8 mouse cellular contexts compared by ENCODE assay signal in genomic region chr13:54323307-54324165, GRCm38 (mm10). TPM values are rescaled to one million over a fixed set of nuclear protein-coding genes. Genes with fewer than 3 reads are reported as not detected.
DNase-seq lines count a peak whose midpoint lies in the region; ATAC-seq and TF ChIP-seq lines count a peak whose summit lies in the region.
"Had no signal": no experiment of that assay in that cellular context is flagged by ENCODE, and none has a peak within 500 bp of the region (broad histone marks: within the 10 kb centered on the region; RNA-seq: fewer than 3 reads in every experiment).

No protein-coding gene starts in this region.

- no peak overlapping the region for H3K4me2 ChIP-seq in liver, embryonic 16.5 days (ENCODE audit: low read depth, low read length)
- no peak overlapping the region for H3K4me2 ChIP-seq in liver, embryonic 11.5 days
- no peak overlapping the region for H3K4me2 ChIP-seq in forebrain, embryonic 16.5 days (ENCODE audit: low read length)
- H3K4me2 ChIP-seq in midbrain, embryonic 14.5 days (ENCODE audit: low read length): no peak overlapping the region
- H3K4me2 ChIP-seq in intestine, postnatal 0 days (replicated peaks; ENCODE audit: low read depth): no peak overlapping the region
- H3K4me2 ChIP-seq: limb, embryonic 13.5 days had no signal

- no peaks in the 10 kb centered on the region for H3K36me3 ChIP-seq in liver, embryonic 16.5 days (ENCODE audit: control insufficient read depth, insufficient read depth)
- H3K36me3 ChIP-seq in liver, embryonic 11.5 days (ENCODE audit: control insufficient read depth, insufficient read depth, low read length): no peaks in the 10 kb centered on the region
- H3K36me3 ChIP-seq in forebrain, embryonic 16.5 days (ENCODE audit: control insufficient read depth, insufficient read depth): no peaks in the 10 kb centered on the region
- H3K36me3 ChIP-seq in midbrain, embryonic 14.5 days (ENCODE audit: control insufficient read depth, insufficient read depth, low read length): no peaks in the 10 kb centered on the region
- H3K36me3 ChIP-seq in intestine, postnatal 0 days (ENCODE audit: control insufficient read depth, insufficient read depth): no peaks in the 10 kb centered on the region
- H3K36me3 ChIP-seq: limb, embryonic 13.5 days had no signal

- H3K4me1 ChIP-seq in liver, embryonic 16.5 days (ENCODE audit: control insufficient read depth, low read depth, low read length): no peaks in the 10 kb centered on the region
- H3K4me1 ChIP-seq in liver, embryonic 11.5 days (replicated peaks; ENCODE audit: control insufficient read depth, insufficient read depth, low read length): 0 out of 2 replicates have a peak, but pooled peaks cover 3% of the 10 kb centered on the region
- H3K4me1 ChIP-seq in forebrain, embryonic 16.5 days (replicated peaks; ENCODE audit: control insufficient read depth, insufficient read depth, low read length): peaks cover 50% of the 10 kb centered on the region
- peaks cover 50% of the 10 kb centered on the region for H3K4me1 ChIP-seq in midbrain, embryonic 14.5 days (ENCODE audit: control insufficient read depth, insufficient read depth, low read length)
- H3K4me1 ChIP-seq in intestine, postnatal 0 days (replicated peaks; ENCODE audit: control insufficient read depth, insufficient read depth, low read length): no peaks in the 10 kb centered on the region

- H3K27ac ChIP-seq in liver, embryonic 16.5 days (ENCODE audit: low read length): no peak overlapping the region
- H3K27ac ChIP-seq in liver, embryonic 11.5 days (ENCODE audit: low read depth, low read length): no peak overlapping the region
- peak overlapping the region; percentile 79 for H3K27ac ChIP-seq in forebrain, embryonic 16.5 days (ENCODE audit: low read length)
- H3K27ac ChIP-seq in midbrain, embryonic 14.5 days (replicated peaks; ENCODE audit: low read depth, low read length): peak overlapping the region; percentile 70
- H3K27ac ChIP-seq in intestine, postnatal 0 days (ENCODE audit: low read depth, low read length): no peak overlapping the region
- H3K27ac ChIP-seq: limb, embryonic 13.5 days had no signal

- no peaks in the 10 kb centered on the region for H3K27me3 ChIP-seq in liver, embryonic 16.5 days (ENCODE audit: control insufficient read depth, insufficient read depth, low read depth, low read length)
- H3K27me3 ChIP-seq in liver, embryonic 11.5 days (replicated peaks; ENCODE audit: control insufficient read depth, insufficient read depth, low read length): no peaks in the 10 kb centered on the region
- no peaks in the 10 kb centered on the region for H3K27me3 ChIP-seq in forebrain, embryonic 16.5 days (replicated peaks; ENCODE audit: control insufficient read depth, insufficient read depth, low read length)
- no peaks in the 10 kb centered on the region for H3K27me3 ChIP-seq in midbrain, embryonic 14.5 days (ENCODE audit: control insufficient read depth, insufficient read depth, low read length)
- no peaks in the 10 kb centered on the region for H3K27me3 ChIP-seq in intestine, postnatal 0 days (replicated peaks; ENCODE audit: control insufficient read depth, insufficient read depth, low read length)
- H3K27me3 ChIP-seq: limb, embryonic 13.5 days had no signal

- no peak for DNase-seq in liver, embryonic 11.5 days (ENCODE audit: low spot score)
- DNase-seq in midbrain, embryonic 14.5 days: no peak
- no peak for DNase-seq in layer of hippocampus, adult 9-10 months (ENCODE audit: low spot score)

- 32% methylated on average over 13 of the region's 13 CpGs for WGBS in liver, embryonic 16.5 days (ENCODE audit: insufficient replicate concordance)
- 51% methylated on average over 13 of the region's 13 CpGs for WGBS in liver, embryonic 11.5 days
- WGBS in forebrain, embryonic 16.5 days: 69% methylated on average over 13 of the region's 13 CpGs
- 73% methylated on average over 13 of the region's 13 CpGs for WGBS in midbrain, embryonic 14.5 days
- WGBS in intestine, postnatal 0 days: 75% methylated on average over 13 of the region's 13 CpGs

- H3K9ac ChIP-seq in liver, embryonic 16.5 days (ENCODE audit: low read depth, low read length): no peak overlapping the region
- no peak overlapping the region for H3K9ac ChIP-seq in liver, embryonic 11.5 days (ENCODE audit: low read depth, low read length)
- H3K9ac ChIP-seq in forebrain, embryonic 16.5 days (replicated peaks; ENCODE audit: low read depth, low read length): 0 out of 2 replicates have a peak overlapping the region, but pooled peaks have one; percentile 13
- H3K9ac ChIP-seq in midbrain, embryonic 14.5 days (replicated peaks; ENCODE audit: low read length): no peak overlapping the region
- no peak overlapping the region for H3K9ac ChIP-seq in intestine, postnatal 0 days (ENCODE audit: low read depth, low read length)
- H3K9ac ChIP-seq: limb, embryonic 13.5 days had no signal

- H3K9me3 ChIP-seq in liver, embryonic 16.5 days (replicated peaks; ENCODE audit: control insufficient read depth, low read length): no peaks in the 10 kb centered on the region
- no peaks in the 10 kb centered on the region for H3K9me3 ChIP-seq in liver, embryonic 11.5 days (ENCODE audit: control insufficient read depth, low read length)
- no peaks in the 10 kb centered on the region for H3K9me3 ChIP-seq in forebrain, embryonic 16.5 days (ENCODE audit: control insufficient read depth, low read length)
- H3K9me3 ChIP-seq in midbrain, embryonic 14.5 days (ENCODE audit: control insufficient read depth, low read length): no peaks in the 10 kb centered on the region
- H3K9me3 ChIP-seq in intestine, postnatal 0 days (ENCODE audit: control insufficient read depth): no peaks in the 10 kb centered on the region
- H3K9me3 ChIP-seq: limb, embryonic 13.5 days had no signal

- TF ChIP-seq CTCF in intestine, postnatal 0 days (IDR thresholded peaks at IDR 0.05; ENCODE audit: low read depth): no peak

- no peak overlapping the region for H3K4me3 ChIP-seq in liver, embryonic 16.5 days (ENCODE audit: low read depth, low read length)
- no peak overlapping the region for H3K4me3 ChIP-seq in liver, embryonic 11.5 days (ENCODE audit: low read depth, low read length)
- no peak overlapping the region for H3K4me3 ChIP-seq in forebrain, embryonic 16.5 days (replicated peaks; ENCODE audit: low read length)
- H3K4me3 ChIP-seq in midbrain, embryonic 14.5 days (replicated peaks; ENCODE audit: low read depth, low read length): no peak overlapping the region
- H3K4me3 ChIP-seq in intestine, postnatal 0 days (ENCODE audit: low read depth, low read length): no peak overlapping the region
- H3K4me3 ChIP-seq: limb, embryonic 13.5 days had no signal

- peak; percentile 45; the same call in 1 of the 2 replicates for ATAC-seq in liver, embryonic 16.5 days (ENCODE audit: low read depth)
- no peak; the same call in 1 of the 2 replicates for ATAC-seq in liver, embryonic 11.5 days (replicated peaks; ENCODE audit: low FRiP score)
- peak; percentile 71 for ATAC-seq in common myeloid progenitor, adult 5-6 weeks (replicated peaks; ENCODE audit: low read depth, poor library complexity, severe bottlenecking)
- no peak for ATAC-seq in forebrain, embryonic 16.5 days
- no peak for ATAC-seq in midbrain, embryonic 14.5 days (ENCODE audit: low FRiP score, low TSS enrichment)
- ATAC-seq in intestine, postnatal 0 days: no peak

RNA-seq across cellular contexts. Expression of gene Cplx2, which starts 47.6 kb away (rescaled TPM):
- 0.61 and 0.70 TPM in 2 replicates for polyA plus RNA-seq in liver, embryonic 16.5 days (2015; fragmentation: Nextera tagmentation; extraction: Ambion mirVana)
- polyA plus RNA-seq in liver, embryonic 11.5 days (2014; fragmentation: Nextera tagmentation; extraction: Ambion mirVana): 1.5 TPM in 2 replicates
- 1.4 and 2.1 TPM in 2 replicates for total RNA-seq in common myeloid progenitor, adult 5-6 weeks (2017)
- polyA plus RNA-seq in forebrain, embryonic 16.5 days (2015; fragmentation: Nextera tagmentation; extraction: Ambion mirVana): 31.8 and 34.3 TPM in 2 replicates
- 39.4 and 41.9 TPM in 2 replicates for polyA plus RNA-seq in midbrain, embryonic 14.5 days (2014; fragmentation: Nextera tagmentation; extraction: Ambion mirVana)
- 2.2 and 2.6 TPM in 2 replicates for polyA plus RNA-seq in intestine, postnatal 0 days (2015; fragmentation: Nextera tagmentation; extraction: Ambion mirVana)

Comparison
In these comparisons a context has a peak if more than half of its experiments do, and no peak if none do; other contexts are left out.
1. ATAC-seq: peak in liver, embryonic 16.5 days (single experiment) and common myeloid progenitor, adult 5-6 weeks (single experiment); none in liver, embryonic 11.5 days (single experiment), forebrain, embryonic 16.5 days (single experiment), midbrain, embryonic 14.5 days (single experiment) and intestine, postnatal 0 days (single experiment).
2. H3K27ac ChIP-seq: peak in forebrain, embryonic 16.5 days (single experiment) and midbrain, embryonic 14.5 days (single experiment); none in liver, embryonic 16.5 days (single experiment), liver, embryonic 11.5 days (single experiment) and intestine, postnatal 0 days (single experiment).